25 mouse cellular contexts compared by ENCODE assay signal in genomic region chr2:20941105-20941504, GRCm38 (mm10). TPM values are rescaled to one million over a fixed set of nuclear protein-coding genes. Genes with fewer than 3 reads are reported as not detected.
DNase-seq lines count a peak whose midpoint lies in the region; ATAC-seq and TF ChIP-seq lines count a peak whose summit lies in the region.
"Had no signal": no experiment of that assay in that cellular context is flagged by ENCODE, and none has a peak within 500 bp of the region (broad histone marks: within the 10 kb centered on the region; RNA-seq: fewer than 3 reads in every experiment).

No protein-coding gene starts in this region.

- H3K9ac ChIP-seq in heart, adult 2 months (ENCODE audit: low read depth, low read length): no peak overlapping the region
- no peak overlapping the region for H3K9ac ChIP-seq in heart, embryonic 12.5 days
- H3K9ac ChIP-seq in heart, postnatal 0 days (replicated peaks; ENCODE audit: low read depth, low read length): no peak overlapping the region
- H3K9ac ChIP-seq: hindbrain, embryonic 15.5 days; kidney, embryonic 15.5 days; liver, embryonic 14.5 days; midbrain, embryonic 15.5 days; neural tube, embryonic 13.5 days had no signal

- no peak for ATAC-seq in heart, embryonic 12.5 days (ENCODE audit: insufficient number of reproducible peaks, low FRiP score)
- no peak for ATAC-seq in heart, postnatal 0 days (ENCODE audit: insufficient read depth, low read depth)
- ATAC-seq: forebrain, embryonic 16.5 days; midbrain, embryonic 15.5 days had no signal

- intact Hi-C loops in heart, adult 2 months (cut with DNase I): no loop called here

- TF ChIP-seq CTCF in heart, adult 2 months (IDR thresholded peaks at IDR 0.05): no peak
- no peak for TF ChIP-seq CTCF in heart, postnatal 0 days (IDR thresholded peaks at IDR 0.05; ENCODE audit: low read depth)

- no peak for DNase-seq in heart, adult 2 months
- DNase-seq in heart, postnatal 0 days (ENCODE audit: low spot score): no peak
- DNase-seq in heart, adult 18-20 months: no peak
- no peak for DNase-seq in limb, embryonic 10.5 days (ENCODE audit: low spot score)
- no peak for DNase-seq in T-cell, adult 2 months (ENCODE audit: low spot score)
- DNase-seq in spleen, adult 12 weeks (ENCODE audit: low spot score): no peak
- DNase-seq: adrenal gland, postnatal 10 days; B cell, adult 2 months; cerebellum, adult 9-10 months; kidney, adult 18-20 months; kidney, postnatal 25 days; liver; lung, adult 2 months; lung, postnatal 10 days had no signal

- H3K27me3 ChIP-seq in heart, adult 2 months (ENCODE audit: control insufficient read depth, insufficient read depth, low read length): no peaks in the 10 kb centered on the region
- no peaks in the 10 kb centered on the region for H3K27me3 ChIP-seq in heart, embryonic 12.5 days (replicated peaks)
- no peaks in the 10 kb centered on the region for H3K27me3 ChIP-seq in heart, postnatal 0 days (ENCODE audit: control insufficient read depth, insufficient read depth, low read length)
- no peaks in the 10 kb centered on the region for H3K27me3 ChIP-seq in limb, embryonic 10.5 days (ENCODE audit: low read depth, poor library complexity, severe bottlenecking)
- H3K27me3 ChIP-seq in myocyte (ENCODE audit: control insufficient read depth, insufficient read depth, insufficient read length): no peaks in the 10 kb centered on the region
- H3K27me3 ChIP-seq: hindbrain, embryonic 15.5 days; kidney, embryonic 15.5 days; midbrain, embryonic 15.5 days; neural tube, embryonic 13.5 days had no signal

- peaks cover 5% of the 10 kb centered on the region for H3K79me2 ChIP-seq in heart, adult 2 months (replicated peaks; ENCODE audit: control insufficient read depth, insufficient read depth, low read length)
- H3K79me2 ChIP-seq in myocyte (ENCODE audit: control insufficient read depth, insufficient read depth): peaks cover 92% of the 10 kb centered on the region

- H3K27ac ChIP-seq in heart, adult 2 months: peak overlapping the region; percentile 69
- no peak overlapping the region for H3K27ac ChIP-seq in heart, embryonic 12.5 days (ENCODE audit: poor library complexity, severe bottlenecking)
- peak overlapping the region; percentile 95 for H3K27ac ChIP-seq in heart, postnatal 0 days (ENCODE audit: low read depth)
- peak overlapping the region; percentile 82 for H3K27ac ChIP-seq in limb, embryonic 10.5 days
- H3K27ac ChIP-seq: hindbrain, embryonic 10.5 days; hindbrain, embryonic 15.5 days; kidney, embryonic 15.5 days; liver, embryonic 14.5 days; midbrain, embryonic 10.5 days; midbrain, embryonic 15.5 days had no signal

- no peak overlapping the region for H3ac ChIP-seq in myocyte (ENCODE audit: control insufficient read depth, insufficient read length)

- no peaks in the 10 kb centered on the region for H3K9me3 ChIP-seq in heart, embryonic 12.5 days (replicated peaks)
- no peaks in the 10 kb centered on the region for H3K9me3 ChIP-seq in heart, postnatal 0 days (replicated peaks; ENCODE audit: control insufficient read depth, low read length)
- H3K9me3 ChIP-seq in limb, embryonic 10.5 days (replicated peaks): no peaks in the 10 kb centered on the region
- H3K9me3 ChIP-seq: hindbrain, embryonic 10.5 days; hindbrain, embryonic 15.5 days; kidney, embryonic 15.5 days; midbrain, embryonic 10.5 days; midbrain, embryonic 15.5 days; neural tube, embryonic 13.5 days had no signal

- H3K4me3 ChIP-seq in heart, adult 2 months: no peak overlapping the region
- no peak overlapping the region for H3K4me3 ChIP-seq in heart, embryonic 12.5 days
- H3K4me3 ChIP-seq in heart, postnatal 0 days (ENCODE audit: low read depth, low read length): no peak overlapping the region
- no peak overlapping the region for H3K4me3 ChIP-seq in limb, embryonic 10.5 days
- no peak overlapping the region for H3K4me3 ChIP-seq in myocyte
- H3K4me3 ChIP-seq: erythroblast, embryonic 14.5 days; hindbrain, embryonic 10.5 days; hindbrain, embryonic 15.5 days; kidney, embryonic 15.5 days; midbrain, embryonic 10.5 days; midbrain, embryonic 15.5 days; neural tube, embryonic 13.5 days had no signal

- H3K4me1 ChIP-seq in heart, adult 2 months (ENCODE audit: control insufficient read depth, insufficient read depth, low read length): peaks cover 32% of the 10 kb centered on the region
- peaks cover 76% of the 10 kb centered on the region for H3K4me1 ChIP-seq in heart, embryonic 12.5 days (replicated peaks)
- peaks cover 62% of the 10 kb centered on the region for H3K4me1 ChIP-seq in heart, postnatal 0 days (ENCODE audit: control insufficient read depth, insufficient read depth)
- H3K4me1 ChIP-seq in limb, embryonic 10.5 days: peaks cover 69% of the 10 kb centered on the region

- no peak for TF ChIP-seq EP300 in heart, adult 2 months (IDR thresholded peaks at IDR 0.05; ENCODE audit: insufficient read depth, low read depth, low read length)
- TF ChIP-seq EP300 in heart, postnatal 0 days (IDR thresholded peaks at IDR 0.05; ENCODE audit: low read depth): no peak

- no peak for TF ChIP-seq POLR2A in heart, adult 2 months (IDR thresholded peaks at IDR 0.05; ENCODE audit: insufficient read depth, low read depth, low read length)
- TF ChIP-seq POLR2A in myocyte (IDR thresholded peaks at IDR 0.05; ENCODE audit: insufficient read length, low read depth): no peak

- peaks cover 29% of the 10 kb centered on the region for H3K36me3 ChIP-seq in heart, adult 2 months (ENCODE audit: control insufficient read depth, insufficient read depth, low read length)
- no peaks in the 10 kb centered on the region for H3K36me3 ChIP-seq in heart, embryonic 12.5 days
- H3K36me3 ChIP-seq in heart, postnatal 0 days (replicated peaks; ENCODE audit: control insufficient read depth, insufficient read depth, low read length): 0 out of 2 replicates have a peak, but pooled peaks cover 2% of the 10 kb centered on the region
- H3K36me3 ChIP-seq in limb, embryonic 10.5 days: no peaks in the 10 kb centered on the region
- no peaks in the 10 kb centered on the region for H3K36me3 ChIP-seq in myocyte (ENCODE audit: control insufficient read depth, insufficient read depth)
- H3K36me3 ChIP-seq: hindbrain, embryonic 15.5 days; kidney, embryonic 15.5 days; midbrain, embryonic 15.5 days; neural tube, embryonic 13.5 days had no signal

- H3K4me2 ChIP-seq in heart, embryonic 12.5 days: no peak overlapping the region
- H3K4me2 ChIP-seq in heart, postnatal 0 days (ENCODE audit: low read depth, low read length): no peak overlapping the region
- peak overlapping the region; percentile 81 for H3K4me2 ChIP-seq in myocyte (ENCODE audit: low read depth)
- H3K4me2 ChIP-seq: hindbrain, embryonic 15.5 days; kidney, embryonic 15.5 days; midbrain, embryonic 15.5 days; neural tube, embryonic 13.5 days had no signal

TF ChIP-seq in myocyte, 11 proteins besides CTCF, POLR2A, EP300 and RAD21:
- TF ChIP-seq USF1 (IDR thresholded peaks at IDR 0.05; ENCODE audit: low read depth) (no peak), MYOG (IDR thresholded peaks at IDR 0.05; ENCODE audit: control insufficient read depth in 1 of 3, insufficient read depth in 1 of 3, insufficient read length in 2 of 3, low read depth in 2 of 3) (no peak), MYOD1 (IDR thresholded peaks at IDR 0.05; ENCODE audit: control insufficient read depth in 1 of 3, insufficient read length in 2 of 3, low read depth in 2 of 3) (no peak), SRF (IDR thresholded peaks at IDR 0.05; ENCODE audit: control insufficient read depth, insufficient read length, low read depth) (no peak), POLR2AphosphoS2 (IDR thresholded peaks at IDR 0.05; ENCODE audit: insufficient read length, low read depth) (no peak), E2F4 (IDR thresholded peaks at IDR 0.05; ENCODE audit: insufficient read depth) (no peak), REST (IDR thresholded peaks at IDR 0.05; ENCODE audit: insufficient read depth, insufficient read length) (no peak), TCF12 (IDR thresholded peaks at IDR 0.05; ENCODE audit: insufficient read depth, poor library complexity, severe bottlenecking) (no peak), MAX (IDR thresholded peaks at IDR 0.05; ENCODE audit: low read depth) (no peak)
TF ChIP-seq in myocyte: peak in this region for 0.

RNA-seq across cellular contexts. Expression of gene Arhgap21, which starts 27.6 kb away (rescaled TPM):
- 10 to 100 TPM; 65.2 to 74.5 TPM for total RNA-seq in heart, adult 2 months (2021)
- 18.1 and 27.9 TPM in 2 replicates for polyA plus RNA-seq in heart, adult 2 months (2012; rRNA removed)
- 28.2 and 32.2 TPM in 2 replicates for polyA plus RNA-seq in heart, embryonic 12.5 days (2016; fragmentation: Nextera tagmentation; extraction: Ambion mirVana)
- total RNA-seq in heart, postnatal 0 days (2014; rRNA removed; ENCODE audit: low replicate concordance): 66.7 and 77.3 TPM in 2 replicates
- polyA plus RNA-seq in heart, postnatal 0 days (2015; fragmentation: Nextera tagmentation; extraction: Ambion mirVana): 10.1 and 11.4 TPM in 2 replicates
- 10 to 100 TPM; 61.8 to 72.0 TPM for total RNA-seq in heart, adult 18-20 months (2021)
- polyA plus RNA-seq in limb, embryonic 10.5 days (2016; fragmentation: Nextera tagmentation; extraction: Ambion mirVana): 12.9 and 13.6 TPM in 2 replicates
- polyA plus RNA-seq in myocyte (2012; fragmentation: generic; extraction: Trizol): 18.0 TPM
